Mouse (Mus musculus) WW6 (cell line): ENCODE results near the gene Nme8.

Experiments used
- DNase-seq: peaks from one replicate; pipeline ENCODE4 v3.0.0-alpha.2; 2013; ENCODE audit warnings: low read depth, low spot score

Nme8 gene

DNA sequence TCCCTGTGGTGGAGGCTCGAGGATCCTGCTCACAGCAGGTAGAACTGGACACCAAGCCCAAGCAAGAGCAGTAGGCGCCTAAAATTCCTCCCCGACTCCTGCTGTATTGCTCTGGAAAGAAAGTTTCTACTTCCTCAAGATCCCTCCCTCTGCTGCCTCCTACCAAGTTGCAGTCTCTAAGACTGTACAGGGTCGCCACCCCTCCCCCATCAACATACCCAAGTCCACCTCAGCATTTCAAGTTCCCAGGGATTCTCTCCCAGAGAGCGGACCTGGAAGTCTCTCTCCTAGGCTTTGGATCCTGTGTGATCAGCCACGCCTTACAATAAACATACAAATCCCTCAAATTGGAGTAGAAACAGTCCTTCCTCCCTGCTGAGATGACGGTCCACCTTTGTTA is at the start of gene Nme8:
Gene Nme8, minus strand, starts transcription at position 5 of the 400 bp plus-strand sequence.
- no peak for DNase-seq

DNA sequence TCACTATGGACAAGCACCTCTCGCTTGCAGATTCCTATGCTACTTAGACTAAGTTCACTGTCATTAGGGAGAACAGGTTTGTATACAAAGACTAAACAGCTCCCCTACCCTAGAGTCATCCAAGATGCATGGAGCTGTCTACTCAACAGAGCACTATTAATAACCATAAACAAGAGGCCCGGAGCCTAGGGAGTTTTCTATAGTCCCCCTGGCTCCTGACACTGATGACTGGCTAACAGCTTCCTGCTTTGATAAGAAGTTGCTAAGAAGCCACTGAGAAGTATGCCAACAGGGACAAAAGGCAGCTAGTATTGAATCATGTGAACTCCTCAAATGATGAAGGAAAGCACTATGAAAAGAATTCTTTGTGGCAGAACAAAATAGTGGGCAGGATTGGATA is 48.1 kb upstream of the Nme8 start:
- no peak for DNase-seq

DNA sequence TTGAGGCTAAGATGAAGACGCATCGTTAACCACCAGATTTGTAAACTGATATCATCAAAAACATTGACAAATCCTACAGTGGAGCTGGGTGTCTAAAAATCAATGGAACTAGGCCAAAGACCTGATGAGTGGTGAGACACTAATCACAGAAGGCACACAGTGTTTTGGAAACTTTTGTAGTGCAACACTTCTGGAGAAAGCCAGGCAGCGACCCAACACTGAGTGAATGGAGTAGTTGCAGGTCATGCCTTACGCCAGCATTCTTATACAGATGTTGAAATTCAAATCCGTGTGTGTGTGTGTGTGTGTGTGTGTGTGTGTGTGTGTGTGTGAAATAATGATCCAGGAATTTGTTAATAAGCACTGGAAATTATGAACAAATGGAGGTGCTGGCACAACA is 46.9 kb upstream of the Nme8 start:
- DNase-seq: no peak

DNA sequence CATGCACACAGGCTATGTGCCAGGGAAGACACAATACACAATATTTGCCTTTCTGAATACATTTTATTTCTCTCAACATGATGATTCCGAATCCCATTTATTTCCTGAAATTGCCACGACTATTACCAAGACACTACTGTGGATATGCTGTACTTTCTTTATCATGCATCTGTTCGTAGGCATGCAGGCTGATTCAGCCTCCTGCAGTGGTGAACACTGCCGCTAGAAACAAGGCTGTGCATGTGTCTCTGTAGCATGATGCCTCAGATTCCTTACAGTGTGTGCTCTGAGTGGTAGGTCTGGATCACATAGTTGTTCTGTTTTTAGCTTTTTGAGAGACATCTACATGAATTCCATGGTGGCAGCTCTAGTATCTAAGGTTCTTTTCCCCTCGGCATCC is 37.0 kb upstream of the Nme8 start:
- DNase-seq: no peak

DNA sequence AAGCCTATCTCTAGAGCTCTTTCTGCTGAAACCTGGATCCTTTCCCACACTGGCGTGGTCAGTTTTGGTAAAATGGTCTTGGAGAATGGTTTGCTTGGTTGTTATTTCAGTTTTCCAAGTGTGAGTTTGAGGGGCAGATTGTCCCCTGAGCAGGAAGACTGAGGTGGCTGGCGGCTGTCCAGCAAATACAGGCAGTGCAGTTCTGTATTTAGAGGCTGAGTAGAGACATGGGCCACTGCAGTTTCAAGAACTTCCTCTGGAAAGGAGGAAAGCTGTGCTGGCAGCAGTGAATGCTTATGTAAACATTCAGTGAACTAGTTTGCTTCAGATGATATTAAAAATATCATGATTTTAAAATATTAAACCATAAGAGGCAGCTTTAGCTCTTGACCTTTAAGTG is 33.2 kb upstream of the Nme8 start:
- DNase-seq: no peak

DNA sequence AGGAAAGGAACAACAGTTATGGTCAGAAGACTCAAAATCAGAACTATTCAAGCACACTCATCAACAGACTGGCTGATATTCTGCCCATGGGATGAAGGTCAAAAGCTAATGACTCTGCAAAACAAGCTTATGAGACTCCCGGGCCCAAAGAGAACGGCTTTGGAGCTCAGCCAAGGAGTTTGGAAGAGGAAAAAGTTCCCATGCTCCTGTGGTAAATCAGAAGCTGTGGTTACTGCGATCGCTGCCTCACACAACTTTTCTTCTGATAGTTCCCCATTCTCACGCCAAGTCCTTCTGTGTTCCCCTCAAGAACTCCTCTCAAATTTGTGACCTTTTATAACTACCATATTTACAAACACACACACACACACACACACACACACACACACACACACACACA is 21.4 kb upstream of the Nme8 start:
- DNase-seq: no peak

DNA sequence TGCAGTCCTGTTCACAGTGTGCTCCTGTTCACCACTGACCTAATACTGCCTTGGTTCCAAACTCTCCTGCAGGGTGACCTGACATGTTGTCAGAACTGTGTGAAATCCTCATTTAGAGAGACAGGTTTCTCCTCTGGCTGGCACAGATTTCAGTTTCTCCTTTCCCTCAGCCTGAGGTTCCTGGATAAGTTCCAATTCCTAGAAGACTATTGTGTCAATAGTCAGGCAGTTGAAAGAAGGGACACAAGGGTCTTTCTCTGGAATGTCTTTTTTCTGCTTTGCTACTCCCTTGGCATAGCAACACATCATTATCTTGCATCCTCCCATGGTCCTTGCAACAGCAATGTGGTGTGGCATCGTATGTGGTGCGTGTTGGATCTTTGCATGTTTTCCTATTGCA is 19.6 kb upstream of the Nme8 start:
- no peak for DNase-seq

DNA sequence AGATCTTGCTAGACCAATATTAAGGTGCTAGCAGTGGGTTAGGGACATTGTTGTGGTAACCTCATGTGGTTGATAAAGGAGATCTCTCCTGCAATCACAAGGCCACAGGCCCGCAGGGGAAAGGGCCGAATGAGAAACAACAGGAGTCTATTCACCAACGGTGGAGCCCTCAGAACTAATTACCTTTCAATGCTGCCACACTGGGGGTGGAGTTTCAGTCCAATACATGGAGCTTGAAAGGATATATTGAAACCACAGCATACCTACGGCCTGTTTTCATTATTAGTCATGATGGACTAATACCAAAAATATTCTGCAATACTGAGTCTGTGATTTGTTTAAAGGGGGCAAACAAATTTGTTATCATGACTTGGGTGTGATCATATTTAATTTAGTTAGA is 6.2 kb upstream of the Nme8 start:
- no peak for DNase-seq

DNA sequence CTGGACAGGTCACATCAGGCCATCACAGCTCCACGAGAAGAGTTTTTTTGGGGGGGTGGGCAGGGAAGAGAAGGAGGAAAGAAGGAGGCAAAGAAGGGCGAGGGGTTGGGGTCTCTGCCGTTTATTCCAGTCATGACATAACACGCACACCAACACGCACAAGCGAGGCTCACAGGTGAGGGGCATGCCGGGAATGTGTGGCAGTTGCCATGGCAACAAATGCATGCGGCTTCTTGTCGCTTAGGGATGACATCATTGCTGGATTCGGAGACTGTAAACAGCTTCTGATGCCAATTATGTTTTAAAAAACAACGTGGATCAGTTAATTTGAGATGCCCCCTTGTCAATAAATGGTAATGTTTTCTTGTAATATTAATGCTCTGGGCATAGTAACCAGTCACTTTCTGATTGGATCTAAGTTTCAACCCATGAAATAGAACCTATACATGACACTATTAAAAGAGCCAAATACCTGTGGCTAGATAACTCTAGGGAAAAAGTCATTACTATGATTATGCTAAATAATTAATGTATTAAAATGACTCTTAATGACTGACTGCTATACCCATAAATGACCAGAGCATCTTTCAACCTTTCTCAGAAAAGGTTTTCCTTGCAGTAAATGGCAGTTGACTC is 4.0 kb upstream of the Nme8 start:
- no peak for DNase-seq

DNA sequence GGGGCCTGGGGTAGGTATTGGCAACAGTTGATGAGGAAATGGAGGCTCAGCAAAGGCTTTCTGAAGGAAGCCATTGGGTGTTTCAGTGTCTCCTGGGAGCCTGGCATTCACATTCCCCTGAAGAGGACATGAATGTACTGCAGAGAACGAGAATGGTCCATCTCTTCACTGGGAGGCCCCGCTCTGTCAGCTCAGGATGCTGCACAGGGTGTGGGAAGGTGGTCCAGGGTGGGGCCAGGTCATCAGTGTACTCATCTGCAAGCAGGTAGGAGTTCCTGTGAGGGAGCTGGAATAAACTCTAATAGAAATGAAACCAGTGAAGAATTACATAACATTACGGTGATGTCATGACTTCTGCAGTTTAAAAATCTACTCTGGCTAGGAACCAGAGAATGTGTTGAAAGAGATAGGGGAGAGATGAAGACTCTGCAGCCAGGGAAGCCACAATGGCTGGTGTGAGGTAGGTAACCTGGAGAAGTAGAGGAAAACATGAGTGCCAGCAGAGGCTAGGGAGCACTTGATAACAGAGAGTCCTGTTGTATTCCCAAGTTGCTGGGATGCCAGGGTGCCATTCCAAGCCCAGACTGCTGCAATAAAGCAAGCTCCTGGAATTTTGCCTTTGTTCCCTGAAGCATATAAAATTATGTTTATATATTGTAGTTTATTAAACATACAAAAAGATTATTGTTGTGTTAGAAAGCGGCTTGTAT is 3.3 kb upstream of the Nme8 start:
- DNase-seq: no peak

DNA sequence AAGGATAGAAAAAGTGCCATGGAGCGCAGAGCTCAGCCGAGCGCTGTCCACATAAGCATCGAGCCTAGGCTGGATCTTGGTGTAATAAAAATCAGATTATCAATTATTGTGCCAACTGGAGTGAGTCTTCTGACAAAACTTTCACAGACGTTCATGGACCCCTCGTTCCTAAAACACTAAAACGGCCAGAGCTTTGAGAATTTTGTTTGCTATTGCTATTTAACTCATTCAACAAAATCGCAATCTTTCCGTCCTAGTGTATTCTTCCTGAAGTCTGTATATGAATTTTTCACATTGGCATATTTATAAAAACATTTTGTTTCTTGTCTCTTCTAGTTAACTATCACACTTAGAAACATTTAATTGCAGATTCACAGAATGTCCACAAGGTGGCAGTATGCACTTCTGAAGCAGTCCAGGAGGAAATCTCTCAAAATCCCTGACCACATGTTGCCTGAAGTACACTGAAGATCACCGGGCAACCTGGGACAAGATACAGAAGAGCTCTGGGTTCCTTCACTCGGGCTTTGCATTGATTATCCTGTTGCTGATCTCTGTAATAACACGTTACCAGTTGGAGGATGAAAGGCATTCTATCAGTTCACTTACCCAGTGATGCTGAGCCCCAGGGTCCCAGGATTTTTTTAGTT is 1.1 kb upstream of the Nme8 start:
- peak; percentile 28 for DNase-seq

DNA sequence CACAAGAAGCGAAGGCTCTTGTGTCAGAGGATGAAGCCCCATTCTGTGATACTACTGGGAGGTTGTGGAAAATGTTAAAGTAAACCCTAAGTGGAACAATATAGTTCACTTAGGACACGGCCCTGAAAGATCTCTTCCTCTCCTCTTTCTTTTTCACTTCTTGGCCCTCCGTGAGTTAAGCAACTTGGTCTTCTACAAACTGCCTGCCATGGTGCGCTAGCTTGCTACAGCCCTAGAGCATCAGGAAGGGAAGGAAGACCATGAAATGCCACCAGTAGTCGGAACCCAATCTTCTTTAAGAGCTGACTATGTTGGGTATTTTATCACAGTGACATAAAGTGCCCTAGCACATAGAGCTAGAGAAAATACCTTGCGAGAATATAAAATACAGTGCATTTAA is 7.2 kb downstream of the Nme8 start:
- no peak for DNase-seq

DNA sequence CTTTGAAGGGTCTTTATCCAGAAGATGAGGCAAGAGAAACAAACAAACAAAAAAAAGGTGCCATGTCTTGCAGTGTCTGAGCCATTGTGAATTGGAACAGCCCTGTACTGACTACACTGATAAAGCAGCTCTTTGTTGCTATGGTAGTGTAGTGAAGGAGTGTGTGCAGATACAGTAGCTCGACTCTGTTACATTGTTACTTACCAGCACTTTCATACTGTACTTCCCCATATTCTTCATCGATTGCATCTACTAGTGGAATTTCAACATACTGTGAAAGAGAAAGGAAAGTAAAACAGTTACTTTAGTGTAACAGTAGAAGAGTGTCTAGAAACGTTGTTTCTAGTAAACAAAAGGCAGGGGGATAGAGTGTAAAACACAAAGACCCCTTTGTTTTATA is 7.6 kb downstream of the Nme8 start:
- DNase-seq: no peak

DNA sequence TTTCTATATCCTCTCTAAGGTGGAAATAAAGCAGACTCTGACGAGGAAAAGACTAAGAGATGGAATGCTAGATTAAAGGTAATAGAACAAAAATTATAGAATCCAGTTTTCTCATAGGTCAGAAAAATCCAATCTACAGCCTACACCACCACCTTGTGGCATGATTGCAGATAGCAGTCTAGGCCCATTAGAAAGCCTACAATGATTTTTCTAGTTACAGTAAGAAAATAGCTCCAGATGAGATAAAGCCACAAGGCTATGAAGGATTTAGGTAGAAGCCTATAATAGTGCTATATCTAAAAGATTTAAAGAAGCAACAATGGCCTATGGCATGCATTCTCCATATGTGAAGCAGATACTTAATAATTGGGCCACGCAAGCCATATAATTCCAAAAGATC is 13.6 kb downstream of the Nme8 start:
- DNase-seq: no peak

DNA sequence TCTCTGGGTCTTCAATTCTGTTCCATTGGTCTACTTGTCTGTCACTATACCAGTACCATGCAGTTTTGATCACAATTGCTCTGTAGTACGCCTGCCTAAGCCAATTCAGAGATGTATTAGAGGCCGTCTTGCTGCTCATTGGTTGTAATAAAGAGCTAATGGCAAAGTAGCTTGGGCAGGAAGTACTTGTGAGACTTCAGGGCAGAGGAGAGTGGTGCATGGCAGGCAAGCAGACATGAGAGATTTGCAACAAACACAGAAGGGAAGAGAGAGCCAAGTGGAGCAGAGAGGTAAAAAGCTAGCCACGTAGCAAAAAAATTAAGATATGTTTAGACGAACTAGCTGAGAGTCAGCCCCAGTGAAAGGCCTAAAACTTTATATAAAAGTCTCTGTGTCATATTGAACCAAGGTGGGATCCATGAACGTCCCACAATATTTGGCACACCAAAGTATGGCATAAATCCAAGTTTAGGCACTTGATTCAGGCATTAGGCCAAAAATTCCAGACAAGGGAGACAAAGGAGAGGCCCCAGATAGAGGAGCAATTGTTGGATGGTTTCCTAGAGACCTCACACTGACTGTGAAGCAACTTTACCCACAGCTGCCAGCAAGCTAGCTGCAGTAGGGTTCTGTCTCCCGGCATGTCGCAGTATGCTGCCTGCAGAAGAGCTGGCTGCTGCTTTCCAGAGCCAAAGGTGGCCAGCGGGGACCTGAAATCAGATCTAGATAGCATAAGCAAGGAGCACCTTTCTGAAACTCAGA is 14.5 kb downstream of the Nme8 start:
- no peak for DNase-seq

DNA sequence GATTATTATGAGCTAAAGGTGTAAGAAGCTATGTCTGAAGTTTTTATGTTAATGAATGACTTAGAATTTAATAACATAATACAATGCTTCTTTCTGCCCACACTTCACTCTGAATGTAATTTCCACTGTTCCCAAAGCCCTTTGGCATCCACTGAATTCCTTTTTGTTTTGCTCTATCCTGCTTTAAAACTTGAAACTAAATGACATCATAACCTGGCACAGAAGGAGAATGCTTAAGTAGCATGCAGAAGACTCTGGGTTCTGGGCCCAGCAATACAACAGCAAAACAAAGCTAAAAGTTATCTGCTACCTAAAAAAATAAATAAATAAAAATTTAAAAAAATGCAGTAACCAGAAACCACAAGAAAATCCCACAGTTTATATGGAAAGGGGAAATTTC is 23.0 kb downstream of the Nme8 start:
- no peak for DNase-seq

DNA sequence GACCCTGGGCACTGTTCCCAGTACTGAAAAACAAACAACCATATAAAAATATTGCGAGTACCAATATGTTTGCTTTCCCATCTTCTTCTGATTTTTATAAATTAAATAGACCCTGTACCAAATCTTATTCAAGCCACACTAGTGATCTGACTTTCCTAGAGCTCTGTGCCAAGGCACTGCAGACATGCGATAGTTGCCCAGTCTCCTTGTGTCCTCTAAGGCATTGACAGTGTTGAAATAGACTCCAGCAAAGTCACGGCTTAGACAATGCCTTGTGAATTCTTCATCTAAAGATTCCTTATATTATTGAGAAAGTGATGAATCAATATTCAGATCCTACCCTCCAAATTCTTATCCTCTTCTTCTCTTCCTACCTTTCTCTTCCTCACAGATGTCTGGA is 23.6 kb downstream of the Nme8 start:
- no peak for DNase-seq

DNA sequence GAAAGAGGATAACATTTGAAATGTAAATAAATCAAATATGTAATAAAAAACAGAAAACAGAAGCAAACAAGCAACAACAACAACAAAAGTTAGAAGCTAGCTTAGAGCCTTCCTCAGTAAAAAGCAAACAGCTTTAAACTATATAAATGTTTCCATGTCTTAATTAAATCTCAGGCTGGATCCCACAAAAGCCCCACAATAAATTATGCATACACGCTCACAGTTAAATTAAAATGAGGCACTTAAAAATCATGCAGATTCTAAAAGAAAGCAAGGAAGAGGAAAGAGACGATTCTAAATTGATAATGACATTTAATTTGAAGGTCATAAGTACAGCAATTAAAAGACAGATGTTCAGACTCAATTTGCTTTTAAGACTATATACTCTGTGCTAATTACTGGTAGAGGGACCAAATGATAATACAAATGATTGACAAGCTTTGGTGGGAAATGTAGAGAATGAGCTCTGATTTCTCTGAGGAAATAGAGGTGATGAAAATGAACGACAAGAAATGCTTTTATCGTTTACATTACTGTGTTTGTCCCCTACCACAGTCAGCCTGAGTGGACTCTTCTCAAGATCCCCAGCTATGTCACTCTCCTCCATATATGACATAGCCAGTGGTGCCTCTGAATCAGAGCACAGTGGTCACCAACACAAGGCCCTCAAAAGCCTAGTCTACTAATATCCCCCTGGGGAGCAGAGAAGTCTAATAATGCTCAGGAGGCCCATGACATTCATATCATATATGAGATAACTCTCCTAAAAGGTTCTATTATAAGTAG is 29.0 kb downstream of the Nme8 start:
- no peak for DNase-seq

DNA sequence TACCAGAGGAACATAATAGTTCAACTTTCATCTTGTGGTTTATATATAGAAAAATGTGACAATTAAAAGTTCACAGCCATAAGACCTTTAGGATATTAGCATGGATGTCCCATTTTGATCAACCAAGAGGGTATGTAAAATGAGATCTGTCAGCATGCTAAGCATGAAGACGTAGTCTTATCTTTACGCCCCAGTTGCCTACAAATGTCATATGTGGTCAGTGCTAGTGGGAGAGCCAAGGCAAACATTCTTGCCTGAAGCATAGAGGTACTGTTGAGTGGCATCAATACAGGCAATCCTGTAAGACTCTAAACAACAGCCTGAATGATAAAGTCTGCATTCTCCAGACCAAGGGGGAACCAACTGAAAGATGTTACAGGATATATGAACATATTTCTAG is 45.2 kb downstream of the Nme8 start:
- DNase-seq: no peak

DNA sequence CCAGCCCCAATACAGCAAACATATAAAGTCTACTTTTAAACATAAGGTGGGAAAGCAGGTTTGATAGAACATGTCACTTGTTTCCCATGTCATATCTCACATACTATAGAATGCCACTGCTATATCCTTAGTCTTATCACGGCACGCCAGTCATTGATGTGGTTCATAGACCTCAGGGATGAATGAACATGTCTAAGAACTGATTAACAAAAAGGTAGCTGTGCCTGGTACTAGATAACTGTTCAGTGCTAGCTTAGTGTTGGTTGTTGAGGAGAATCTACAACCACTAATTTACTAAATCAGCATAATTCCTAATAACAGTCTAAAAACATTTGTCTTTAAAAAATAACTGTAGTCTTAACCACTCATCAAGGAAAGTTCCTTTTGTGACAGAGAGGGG is 47.8 kb downstream of the Nme8 start:
- DNase-seq: no peak

DNA sequence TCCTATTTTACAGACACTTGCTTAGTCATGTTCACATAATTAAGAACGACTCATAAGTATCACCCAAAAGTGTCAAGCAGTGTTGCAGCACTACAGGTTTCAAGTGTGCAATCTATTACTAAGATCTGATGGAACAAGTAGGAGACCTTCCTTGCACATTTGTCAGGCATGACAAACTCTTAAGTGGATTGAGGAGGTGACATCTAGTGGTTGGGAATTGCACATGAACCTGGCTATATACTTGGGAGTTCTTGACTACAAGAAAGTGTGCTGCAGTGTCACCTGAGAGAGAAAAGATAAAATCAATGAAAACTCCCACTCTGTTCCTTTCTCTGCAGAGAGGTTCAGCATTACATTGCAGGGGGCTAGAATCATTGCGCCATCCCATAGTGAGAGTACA is 53.4 kb downstream of the Nme8 start:
- DNase-seq: no peak

DNA sequence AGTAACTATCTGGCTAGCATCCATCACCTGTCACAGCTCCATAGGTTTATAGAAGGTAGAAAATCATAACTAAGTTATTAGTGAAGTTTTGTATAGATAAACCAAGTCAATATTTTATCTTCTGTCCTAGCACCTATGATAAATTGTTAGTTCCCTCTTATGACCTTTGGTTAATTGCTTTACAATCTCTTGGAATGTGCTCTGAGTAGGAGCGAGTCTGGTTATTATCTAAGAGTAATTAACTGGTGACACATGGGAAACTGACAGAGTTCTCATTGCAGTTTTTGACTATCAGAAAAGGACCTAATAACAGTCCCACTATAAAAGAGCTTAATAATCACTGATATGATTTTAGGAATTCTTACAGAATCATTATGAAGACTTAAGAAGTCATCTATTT is 54.1 kb downstream of the Nme8 start:
- no peak for DNase-seq
